Mouse (Mus musculus): ENCODE data around the gene Olfr205. TPM values are rescaled to one million over a fixed set of nuclear protein-coding genes. Genes with fewer than 3 reads are reported as not detected.
"Not testable (repeated sequence)": the region's sequence is repeated elsewhere in the genome, so short reads cannot be mapped to it uniquely, and the experiment has no call there.

The Olfr205 gene
- not detected for total RNA-seq (2022)

DNA sequence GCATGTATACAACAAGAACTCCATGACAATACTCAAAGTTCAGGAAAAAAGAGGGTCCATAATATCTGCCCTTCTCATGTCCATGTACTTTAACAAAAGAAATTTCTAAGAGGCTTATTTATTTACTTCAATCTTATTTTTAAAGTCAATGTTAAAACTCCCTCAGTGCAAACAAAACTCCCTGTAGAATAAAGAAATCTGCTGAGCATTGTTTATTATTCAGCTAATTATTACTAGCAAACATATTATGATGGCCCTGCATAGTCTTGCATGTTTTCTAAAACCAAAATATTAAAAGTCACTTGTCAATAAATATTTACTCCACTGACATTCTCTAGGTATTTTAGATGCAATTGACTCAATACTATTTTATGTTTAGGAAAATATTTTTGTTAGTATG is at the start of gene Olfr205:
TSS of gene Olfr205 (minus strand) at position 101 of the 400 bp plus-strand sequence.
- DNase-seq (ENCODE audit: low spot score in 2 of 2), result no peak

- no peak for DNase-seq (ENCODE audit: low spot score in 2 of 2)
Measured at GRCm38 (mm10) chr16:59363893-59364292, 33.0 kb upstream of the Olfr205 start, which contains the start of gene Olfr209. Gene Olfr209 (minus strand): TSS chr16:59363993.

- DNase-seq (ENCODE audit: low spot score in 2 of 2), result no peak
Measured at GRCm38 (mm10) chr16:59349146-59349545, 18.2 kb upstream of the Olfr205 start, which contains the start of gene Olfr206. Gene Olfr206 (minus strand): TSS chr16:59349246.

DNA sequence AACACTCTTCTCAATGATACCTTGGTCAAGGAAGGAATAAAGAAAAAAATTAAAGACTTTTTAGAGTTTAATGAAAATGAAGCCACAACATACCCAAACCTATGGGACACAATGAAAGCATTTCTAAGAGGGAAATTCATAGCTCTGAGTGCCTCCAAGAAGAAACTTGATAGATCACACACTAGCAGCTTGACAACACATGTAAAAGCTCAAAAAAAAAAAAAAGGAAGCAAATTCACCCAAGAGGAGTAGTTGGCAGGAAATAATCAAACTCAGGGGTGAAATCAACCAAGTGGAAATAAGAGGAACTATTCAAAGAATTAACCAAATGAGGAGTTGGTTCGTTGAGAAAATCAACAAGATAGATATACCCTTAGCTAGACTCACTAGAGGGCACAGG is 7.7 kb downstream of the Olfr205 start:
- DNase-seq (ENCODE audit: low spot score in 2 of 2), result not testable (repeated sequence)

DNA sequence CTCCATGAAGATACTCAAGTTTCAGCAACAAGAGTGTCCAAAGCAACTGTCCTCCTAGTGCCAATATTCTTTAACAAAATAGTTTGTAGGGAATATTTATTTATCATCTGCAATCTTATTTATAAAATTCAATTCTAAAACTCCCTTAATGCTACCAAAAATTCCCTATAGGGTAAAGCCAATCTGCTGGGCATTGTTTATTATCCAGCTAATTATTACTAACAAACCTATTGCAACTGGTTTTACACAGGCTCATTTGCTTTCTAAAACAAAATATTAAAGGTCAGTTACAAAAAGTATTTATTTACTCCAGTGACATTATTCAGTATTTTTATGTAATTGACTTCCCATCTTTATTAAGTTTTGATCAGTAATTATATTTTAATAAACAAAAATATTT is 12.8 kb downstream of the Olfr205 start, which contains the start of gene Olfr204:
TSS of gene Olfr204 (minus strand) at position 101 of the 400 bp plus-strand sequence.
- DNase-seq (ENCODE audit: low spot score in 2 of 2), result no peak

- DNase-seq (ENCODE audit: low spot score in 2 of 2), result no peak
Measured at GRCm38 (mm10) chr16:59298581-59298980, 32.4 kb downstream of the Olfr205 start, which contains the start of gene Olfr203. Gene Olfr203 (plus strand): TSS chr16:59298881.

DNA sequence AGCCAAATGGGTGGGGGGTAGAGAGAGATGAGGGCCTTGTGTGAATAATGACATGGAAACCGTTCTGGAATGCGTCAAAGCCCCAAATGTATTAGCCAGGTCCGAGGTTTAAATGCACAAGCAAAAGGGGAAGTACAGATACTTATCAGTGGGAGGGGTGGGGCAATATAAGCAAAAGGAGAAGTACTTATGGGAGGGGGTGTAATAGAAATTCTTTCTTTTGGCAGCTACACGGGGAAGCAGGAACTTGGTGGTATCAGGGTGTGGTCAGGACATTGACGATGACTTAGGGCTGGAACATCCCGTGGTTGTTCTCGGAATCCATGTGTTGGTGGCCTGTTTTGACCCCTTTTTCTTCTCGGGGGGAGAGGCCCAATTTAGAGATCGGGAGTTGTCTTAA is 43.4 kb downstream of the Olfr205 start:
- DNase-seq (ENCODE audit: low spot score in 2 of 2), result not testable (repeated sequence)

DNA sequence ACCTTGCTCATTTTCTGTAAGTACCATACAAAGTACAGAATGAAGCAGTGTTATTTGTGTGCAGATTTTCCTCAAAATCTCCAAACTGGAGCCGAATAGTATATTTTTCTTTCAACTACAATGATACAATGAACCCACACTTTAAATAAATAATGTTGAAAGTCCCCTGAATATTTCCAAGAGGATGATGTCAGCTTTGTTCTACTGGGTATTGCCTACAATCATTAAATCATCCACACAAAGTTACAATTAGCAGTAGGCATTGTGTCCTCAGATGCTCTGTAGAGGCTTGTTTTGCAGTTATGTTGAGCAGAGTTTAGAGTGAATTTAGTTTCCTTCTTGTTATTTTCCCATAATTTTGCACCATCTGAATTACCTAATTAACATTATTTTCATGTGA is 44.2 kb downstream of the Olfr205 start, which contains the start of gene Olfr202:
TSS of gene Olfr202 (minus strand) at position 101 of the 400 bp plus-strand sequence.
- DNase-seq (ENCODE audit: low spot score in 2 of 2), result no peak

DNA sequence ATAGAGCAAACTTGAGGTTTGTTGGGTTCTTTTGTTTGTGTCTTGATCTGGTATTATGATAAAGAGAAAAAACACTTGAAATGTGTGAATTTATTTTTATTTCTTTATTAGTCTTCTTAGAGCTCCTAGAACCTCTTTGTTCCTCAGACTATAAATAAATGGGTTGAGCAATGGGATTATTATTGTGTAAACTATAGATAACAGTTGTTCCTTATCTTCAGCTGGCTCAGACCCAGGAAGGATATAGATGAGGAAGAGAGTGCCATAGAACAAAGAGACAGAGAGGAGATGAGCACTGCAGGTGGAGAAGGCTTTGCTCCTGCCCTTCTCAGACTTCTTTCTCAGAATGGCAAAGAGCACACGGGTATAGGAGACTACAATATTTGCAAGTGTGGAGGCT is 47.5 kb downstream of the Olfr205 start:
- no peak for DNase-seq (ENCODE audit: low spot score in 2 of 2)

GRCm38 (mm10) chr16:59280542-59280941 is 50.4 kb downstream of the Olfr205 start:
- no peak for DNase-seq (ENCODE audit: low spot score in 2 of 2)

Other genes with a start within 250 kb of the Olfr205 start
- not detected for gene Olfr191, start 241.3 kb downstream of the Olfr205 start, total RNA-seq (2022)
- gene Olfr193, start 219.3 kb downstream of the Olfr205 start, total RNA-seq (2022), result not detected
- gene Olfr194, start 210.1 kb downstream of the Olfr205 start, total RNA-seq (2022), result not detected
- gene Olfr195, start 184.1 kb downstream of the Olfr205 start, total RNA-seq (2022), result not detected
- not detected for gene Olfr196, start 160.7 kb downstream of the Olfr205 start, total RNA-seq (2022)
- gene Olfr198, start 127.6 kb downstream of the Olfr205 start, total RNA-seq (2022), result not detected
- not detected for gene Olfr199, start 111.4 kb downstream of the Olfr205 start, total RNA-seq (2022)
- gene Olfr201, start 58.5 kb downstream of the Olfr205 start, total RNA-seq (2022), result not detected
- not detected for gene Olfr202, start 44.3 kb downstream of the Olfr205 start, total RNA-seq (2022)
- gene Olfr203, start 32.3 kb downstream of the Olfr205 start, total RNA-seq (2022), result not detected
- not detected for gene Olfr204, start 12.9 kb downstream of the Olfr205 start, total RNA-seq (2022)
- gene Olfr206, start 18.1 kb upstream of the Olfr205 start, total RNA-seq (2022), result not detected
- gene Olfr209, start 32.9 kb upstream of the Olfr205 start, total RNA-seq (2022), result not detected
- under 1 TPM; 0.14 to 0.21 (median 0.17) TPM for gene Gabrr3, start 76.2 kb upstream of the Olfr205 start, total RNA-seq (2022)
- 10 to 100 TPM; 14.8 to 17.6 (median 15.7) TPM for gene Riox2, start 140.6 kb upstream of the Olfr205 start, total RNA-seq (2022)